Comparison of ENCODE assay signal across 8 mouse cellular contexts in the genomic region with DNA sequence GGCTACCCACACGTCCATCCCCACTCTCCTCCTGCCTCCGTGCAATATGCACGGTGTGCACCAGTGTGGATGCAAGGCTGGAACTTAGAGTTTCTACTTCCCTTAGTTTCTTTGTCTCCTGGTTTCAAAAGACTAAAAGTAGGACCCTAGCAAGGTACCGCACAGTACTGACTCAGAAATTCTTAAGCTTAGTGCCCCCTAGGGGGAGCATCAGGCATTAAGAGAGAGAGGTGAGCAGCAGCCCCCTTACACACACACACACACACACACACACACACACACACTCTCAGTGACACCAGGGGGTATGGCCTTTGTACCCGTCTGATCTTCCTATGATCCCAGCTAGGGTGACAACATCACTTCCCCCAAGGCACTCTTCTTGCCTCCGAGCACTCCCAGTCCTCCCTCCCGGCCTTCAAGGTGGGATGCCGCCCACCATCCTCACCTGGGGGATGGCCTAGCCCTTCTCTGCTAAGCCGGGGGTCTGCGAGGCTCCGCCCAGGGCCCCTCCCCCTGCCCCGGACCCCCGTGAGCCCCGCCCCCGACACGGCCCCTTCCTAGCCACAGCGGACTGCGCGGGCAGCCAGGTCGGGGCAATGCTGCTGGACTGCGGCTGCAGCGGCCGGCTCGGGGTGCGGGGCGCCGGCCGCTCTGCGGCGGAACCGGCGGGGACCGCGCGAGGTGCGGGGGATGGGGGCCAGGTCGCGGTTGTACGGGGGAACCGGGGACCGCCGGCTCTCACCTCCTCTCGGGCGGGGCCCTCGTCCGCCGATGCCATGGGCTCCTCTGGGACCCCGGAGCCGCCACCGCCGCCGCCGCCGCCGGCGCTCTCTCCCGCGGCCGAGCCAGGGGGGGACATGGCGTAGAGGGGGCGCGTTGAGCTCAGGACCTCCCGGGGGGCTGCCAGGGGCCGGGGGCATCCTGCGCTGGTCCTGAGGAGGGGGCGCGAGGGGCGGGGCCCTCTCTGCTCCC. TPM values are rescaled to one million over a fixed set of nuclear protein-coding genes. Genes with fewer than 3 reads are reported as not detected.
DNase-seq lines count a peak whose midpoint lies in the region; ATAC-seq and TF ChIP-seq lines count a peak whose summit lies in the region.

No protein-coding gene starts in this region.

- peak; percentile 69 for ATAC-seq in forebrain, embryonic 11.5 days (replicated peaks; ENCODE audit: low FRiP score)
- peak; percentile 72 for ATAC-seq in neural tube, embryonic 15.5 days (ENCODE audit: low FRiP score)

- peak; percentile 70 for TF ChIP-seq CTCF in layer of hippocampus, adult 2 months (conservative IDR thresholded peaks at IDR 0.05)

- peak overlapping the region; percentile 96 for H3K27ac ChIP-seq in layer of hippocampus, adult 2 months
- H3K27ac ChIP-seq in brown adipose tissue, adult 24 weeks (replicated peaks; ENCODE audit: low read depth, low read length), result no peak overlapping the region
- H3K27ac ChIP-seq in forebrain, embryonic 11.5 days (ENCODE audit: low read depth, low read length), result peak overlapping the region; percentile 85
- H3K27ac ChIP-seq in neural tube, embryonic 15.5 days (replicated peaks), result peak overlapping the region; percentile 93

- peak overlapping the region; percentile 75 for H3K4me3 ChIP-seq in layer of hippocampus, adult 2 months
- peak overlapping the region; percentile 11; the same call in 1 of the 2 replicates for H3K4me3 ChIP-seq in brown adipose tissue, adult 24 weeks (ENCODE audit: insufficient read depth, low read depth, low read length)
- H3K4me3 ChIP-seq in forebrain, embryonic 11.5 days (ENCODE audit: low read depth, low read length), result peak overlapping the region; percentile 90
- H3K4me3 ChIP-seq in neural tube, embryonic 15.5 days (replicated peaks), result peak overlapping the region; percentile 81

- no peaks in the 10 kb centered on the region for H3K36me3 ChIP-seq in forebrain, embryonic 11.5 days (ENCODE audit: control insufficient read depth, insufficient read depth, low read length)
- H3K36me3 ChIP-seq in neural tube, embryonic 15.5 days, result peaks cover 18% of the 10 kb centered on the region

- intact Hi-C loops in left cerebral cortex, postnatal 4 days (cut with DNase I), result no loop called here

- no peaks in the 10 kb centered on the region for H3K4me1 ChIP-seq in brown adipose tissue, adult 24 weeks (ENCODE audit: control insufficient read depth, insufficient read depth, insufficient read length, low read length)
- H3K4me1 ChIP-seq in forebrain, embryonic 11.5 days (replicated peaks; ENCODE audit: control insufficient read depth, insufficient read depth, low read length), result peaks cover 21% of the 10 kb centered on the region
- peaks cover 50% of the 10 kb centered on the region for H3K4me1 ChIP-seq in neural tube, embryonic 15.5 days

- DNase-seq in layer of hippocampus, adult 2 months (ENCODE audit: low spot score in 2 of 2), result peak; percentile 69 to 75
- no peak for DNase-seq in layer of hippocampus, adult 9-10 months (ENCODE audit: low spot score)
- DNase-seq in forebrain, embryonic 11.5 days (ENCODE audit: low spot score), result peak; percentile 88
- peak; percentile 76 for DNase-seq in left cerebral cortex, postnatal 4 days
- no peak for DNase-seq in frontal cortex, postnatal 36 days (ENCODE audit: low spot score in 2 of 2)
- no peak for DNase-seq in spleen, postnatal 4 days (ENCODE audit: low spot score in 2 of 2)

- H3K9me3 ChIP-seq in forebrain, embryonic 11.5 days (ENCODE audit: control insufficient read depth, low read length), result no peaks in the 10 kb centered on the region
- H3K9me3 ChIP-seq in neural tube, embryonic 15.5 days (replicated peaks), result no peaks in the 10 kb centered on the region

- peaks cover 38% of the 10 kb centered on the region for H3K27me3 ChIP-seq in forebrain, embryonic 11.5 days (ENCODE audit: control insufficient read depth, insufficient read depth, low read length)
- peaks cover 41% of the 10 kb centered on the region for H3K27me3 ChIP-seq in neural tube, embryonic 15.5 days (replicated peaks)

- H3K4me2 ChIP-seq in forebrain, embryonic 11.5 days (ENCODE audit: low read depth, low read length, severe bottlenecking), result peak overlapping the region; percentile 80
- H3K4me2 ChIP-seq in neural tube, embryonic 15.5 days, result peak overlapping the region; percentile 72

- H3K9ac ChIP-seq in forebrain, embryonic 11.5 days (ENCODE audit: low read length), result peak overlapping the region; percentile 96
- peak overlapping the region; percentile 99 for H3K9ac ChIP-seq in neural tube, embryonic 15.5 days (replicated peaks)

- 3% methylated on average over 35 of the region's 68 CpGs for WGBS in forebrain, embryonic 11.5 days
- 2% methylated on average over 36 of the region's 68 CpGs for WGBS in neural tube, embryonic 15.5 days

RNA-seq across cellular contexts. Expression of gene Tmem151b, which starts 0.7 kb away (rescaled TPM):
- 100 to 1,000 TPM; 106 to 112 TPM for total RNA-seq in layer of hippocampus, adult 2 months (2021)
- polyA plus RNA-seq in brown adipose tissue, adult 24 weeks (2012; ENCODE audit: insufficient read depth, insufficient read length, missing spikeins), result not detected in 2 replicates
- 8.2 and 9.1 TPM in 2 replicates for polyA plus RNA-seq in forebrain, embryonic 11.5 days (2014; fragmentation: Nextera tagmentation; extraction: Ambion mirVana)
- total RNA-seq in left cerebral cortex, postnatal 4 days (2021), result 10 to 100 TPM; 90.3 to 92.2 TPM
- 21.2 and 25.6 TPM in 2 replicates for polyA plus RNA-seq in neural tube, embryonic 15.5 days (2015; fragmentation: Nextera tagmentation; extraction: Ambion mirVana)

RNA-seq across cellular contexts. Expression of gene Nfkbie, which starts 6.7 kb away (rescaled TPM):
- 1 to 10 TPM; 2.6 to 2.7 TPM for total RNA-seq in layer of hippocampus, adult 2 months (2021)
- polyA plus RNA-seq in brown adipose tissue, adult 24 weeks (2012; ENCODE audit: insufficient read depth, insufficient read length, missing spikeins), result 1.4 and 1.6 TPM in 2 replicates
- 5.9 and 6.0 TPM in 2 replicates for polyA plus RNA-seq in forebrain, embryonic 11.5 days (2014; fragmentation: Nextera tagmentation; extraction: Ambion mirVana)
- 1 to 10 TPM; 2.4 to 2.7 TPM for total RNA-seq in left cerebral cortex, postnatal 4 days (2021)
- 4.8 and 10.1 TPM in 2 replicates for polyA plus RNA-seq in neural tube, embryonic 15.5 days (2015; fragmentation: Nextera tagmentation; extraction: Ambion mirVana)

RNA-seq across cellular contexts. Expression of gene Slc35b2, which starts 14.8 kb away (rescaled TPM):
- total RNA-seq in layer of hippocampus, adult 2 months (2021), result 10 to 100 TPM; 31.1 to 31.8 TPM
- 17.0 and 36.4 TPM in 2 replicates for polyA plus RNA-seq in brown adipose tissue, adult 24 weeks (2012; ENCODE audit: insufficient read depth, insufficient read length, missing spikeins)
- polyA plus RNA-seq in forebrain, embryonic 11.5 days (2014; fragmentation: Nextera tagmentation; extraction: Ambion mirVana), result 103 and 105 TPM in 2 replicates
- 10 to 100 TPM; 39.2 to 40.2 TPM for total RNA-seq in left cerebral cortex, postnatal 4 days (2021)
- 86.3 and 99.5 TPM in 2 replicates for polyA plus RNA-seq in neural tube, embryonic 15.5 days (2015; fragmentation: Nextera tagmentation; extraction: Ambion mirVana)

RNA-seq across cellular contexts. Expression of gene Hsp90ab1, which starts 24.2 kb away (rescaled TPM):
- 1,000 to 10,000 TPM; 1,695 to 1,765 TPM for total RNA-seq in layer of hippocampus, adult 2 months (2021)
- polyA plus RNA-seq in brown adipose tissue, adult 24 weeks (2012; ENCODE audit: insufficient read depth, insufficient read length, missing spikeins), result 869 and 998 TPM in 2 replicates
- 1,787 and 1,872 TPM in 2 replicates for polyA plus RNA-seq in forebrain, embryonic 11.5 days (2014; fragmentation: Nextera tagmentation; extraction: Ambion mirVana)
- total RNA-seq in left cerebral cortex, postnatal 4 days (2021), result 1,000 to 10,000 TPM; 1,680 to 1,682 TPM
- 1,466 and 1,575 TPM in 2 replicates for polyA plus RNA-seq in neural tube, embryonic 15.5 days (2015; fragmentation: Nextera tagmentation; extraction: Ambion mirVana)

RNA-seq across cellular contexts. Expression of gene Tcte1, which starts 25.6 kb away (rescaled TPM):
- total RNA-seq in layer of hippocampus, adult 2 months (2021), result 1 to 10 TPM in 1 of 2 experiments, under 1 TPM in 1; 0.56 to 1.0 TPM
- polyA plus RNA-seq in brown adipose tissue, adult 24 weeks (2012; ENCODE audit: insufficient read depth, insufficient read length, missing spikeins), result not detected in 2 replicates
- polyA plus RNA-seq in forebrain, embryonic 11.5 days (2014; fragmentation: Nextera tagmentation; extraction: Ambion mirVana), result 0.95 and 2.0 TPM in 2 replicates
- under 1 TPM; 0.58 to 0.64 TPM for total RNA-seq in left cerebral cortex, postnatal 4 days (2021)
- polyA plus RNA-seq in neural tube, embryonic 15.5 days (2015; fragmentation: Nextera tagmentation; extraction: Ambion mirVana), result 2.9 and 3.6 TPM in 2 replicates

Comparison
In these comparisons a context has a peak if more than half of its experiments do, and no peak if none do; other contexts are left out.
1. DNase-seq: peak in layer of hippocampus, adult 2 months (2 of 2), forebrain, embryonic 11.5 days (single experiment) and left cerebral cortex, postnatal 4 days (single experiment); none in layer of hippocampus, adult 9-10 months (single experiment), frontal cortex, postnatal 36 days (0 of 2) and spleen, postnatal 4 days (0 of 2).
2. H3K4me3 ChIP-seq: peak in every context shown above with its lines; median percentile 90 in forebrain, embryonic 11.5 days; 81 in neural tube, embryonic 15.5 days; 75 in layer of hippocampus, adult 2 months; 11 in brown adipose tissue, adult 24 weeks.